In genomic region chr2:52968884-52969283, GRCm38 (mm10) we compare ENCODE assay signal across 22 mouse cellular contexts.
DNase-seq lines count a peak whose midpoint lies in the region; ATAC-seq and TF ChIP-seq lines count a peak whose summit lies in the region.
"Had no signal": no experiment of that assay in that cellular context is flagged by ENCODE, and none has a peak within 500 bp of the region (broad histone marks: within the 10 kb centered on the region; RNA-seq: fewer than 3 reads in every experiment).

No protein-coding gene starts in this region.

- peaks cover 37% of the 10 kb centered on the region for H3K4me1 ChIP-seq in hindbrain, embryonic 10.5 days (replicated peaks)
- H3K4me1 ChIP-seq in hindbrain, embryonic 14.5 days (replicated peaks; ENCODE audit: control insufficient read depth, insufficient read depth, low read length): peaks cover 16% of the 10 kb centered on the region; the same call in 1 of the 2 replicates
- H3K4me1 ChIP-seq in embryonic facial prominence, embryonic 10.5 days: peaks cover 61% of the 10 kb centered on the region
- H3K4me1 ChIP-seq in embryonic fibroblast, embryonic 13.5 days (ENCODE audit: control insufficient read depth, insufficient read depth, low read length): peaks cover 28% of the 10 kb centered on the region
- H3K4me1 ChIP-seq in limb, embryonic 15.5 days: peaks cover 60% of the 10 kb centered on the region
- H3K4me1 ChIP-seq: intestine, embryonic 15.5 days had no signal

- H3K4me2 ChIP-seq in hindbrain, embryonic 14.5 days (replicated peaks): no peak overlapping the region
- peak overlapping the region; percentile 12; the same call in 1 of the 2 replicates for H3K4me2 ChIP-seq in limb, embryonic 15.5 days
- H3K4me2 ChIP-seq: heart, embryonic 12.5 days; hindbrain, embryonic 15.5 days; intestine, embryonic 15.5 days; liver, embryonic 11.5 days; lung, embryonic 14.5 days had no signal

- H3K27ac ChIP-seq in hindbrain, embryonic 10.5 days: 0 out of 2 replicates have a peak overlapping the region, but pooled peaks have one; percentile 50
- H3K27ac ChIP-seq in hindbrain, embryonic 14.5 days: no peak overlapping the region
- peak overlapping the region; percentile 81 for H3K27ac ChIP-seq in embryonic facial prominence, embryonic 10.5 days (replicated peaks)
- peak overlapping the region; percentile 96 for H3K27ac ChIP-seq in embryonic fibroblast, embryonic 13.5 days (ENCODE audit: insufficient read depth, low read length)
- H3K27ac ChIP-seq in limb, embryonic 15.5 days: peak overlapping the region; percentile 82
- H3K27ac ChIP-seq: hindbrain, embryonic 15.5 days; intestine, embryonic 15.5 days had no signal

- no peaks in the 10 kb centered on the region for H3K27me3 ChIP-seq in hindbrain, embryonic 10.5 days (ENCODE audit: insufficient read depth, poor library complexity, severe bottlenecking)
- H3K27me3 ChIP-seq in hindbrain, embryonic 14.5 days (ENCODE audit: control insufficient read depth, insufficient read depth, low read length): no peaks in the 10 kb centered on the region
- H3K27me3 ChIP-seq in embryonic facial prominence, embryonic 10.5 days (replicated peaks; ENCODE audit: low read depth, poor library complexity, severe bottlenecking): no peaks in the 10 kb centered on the region
- H3K27me3 ChIP-seq in limb, embryonic 15.5 days: no peaks in the 10 kb centered on the region
- H3K27me3 ChIP-seq: heart, embryonic 12.5 days; hindbrain, embryonic 15.5 days; intestine, embryonic 15.5 days; Patski had no signal

- DNase-seq in hindbrain, embryonic 10.5 days (ENCODE audit: low spot score): no peak
- no peak for DNase-seq in hindbrain, embryonic 14.5 days (ENCODE audit: low spot score)
- DNase-seq in embryonic facial prominence, embryonic 10.5 days (ENCODE audit: low spot score): peak; percentile 35
- no peak for DNase-seq in layer of hippocampus, adult 18-20 months (ENCODE audit: low spot score in 2 of 2)
- DNase-seq in urinary bladder, postnatal 36 days (ENCODE audit: low spot score in 2 of 2): no peak
- DNase-seq: adrenal gland, postnatal 14 days; cerebellum, adult 11 months; cerebellum, postnatal 25 days; heart, adult 11 months; heart, postnatal 14 days; kidney, postnatal 4 days; lung, embryonic 14.5 days; lung, postnatal 36 days; right cerebral cortex, postnatal 4 days had no signal

- no peaks in the 10 kb centered on the region for H3K36me3 ChIP-seq in hindbrain, embryonic 10.5 days
- no peaks in the 10 kb centered on the region for H3K36me3 ChIP-seq in hindbrain, embryonic 14.5 days (replicated peaks; ENCODE audit: control insufficient read depth, insufficient read depth)
- H3K36me3 ChIP-seq in embryonic facial prominence, embryonic 10.5 days (replicated peaks): no peaks in the 10 kb centered on the region
- no peaks in the 10 kb centered on the region for H3K36me3 ChIP-seq in limb, embryonic 15.5 days
- H3K36me3 ChIP-seq: heart, embryonic 12.5 days; hindbrain, embryonic 15.5 days; intestine, embryonic 15.5 days had no signal

- TF ChIP-seq POLR2A in embryonic fibroblast, embryonic 13.5 days (IDR thresholded peaks at IDR 0.05; ENCODE audit: low read depth, low read length): no peak

- 81% methylated on average over 2 of the region's 2 CpGs for WGBS in hindbrain, embryonic 10.5 days
- 84% methylated on average over 2 of the region's 2 CpGs for WGBS in hindbrain, embryonic 14.5 days
- WGBS in embryonic facial prominence, embryonic 10.5 days: 65% methylated on average over 2 of the region's 2 CpGs
- 30% methylated on average over 2 of the region's 2 CpGs for WGBS in limb, embryonic 15.5 days

- H3K9ac ChIP-seq in hindbrain, embryonic 14.5 days: no peak overlapping the region
- no peak overlapping the region for H3K9ac ChIP-seq in limb, embryonic 15.5 days
- H3K9ac ChIP-seq: heart, embryonic 12.5 days; hindbrain, embryonic 15.5 days; intestine, embryonic 15.5 days; lung, embryonic 14.5 days had no signal

- no peaks in the 10 kb centered on the region for H3K9me3 ChIP-seq in hindbrain, embryonic 10.5 days
- no peaks in the 10 kb centered on the region for H3K9me3 ChIP-seq in hindbrain, embryonic 14.5 days (ENCODE audit: control insufficient read depth, low read length)
- H3K9me3 ChIP-seq in embryonic facial prominence, embryonic 10.5 days: no peaks in the 10 kb centered on the region
- no peaks in the 10 kb centered on the region for H3K9me3 ChIP-seq in limb, embryonic 15.5 days
- H3K9me3 ChIP-seq: heart, embryonic 12.5 days; hindbrain, embryonic 15.5 days; intestine, embryonic 15.5 days had no signal

- no peak for ATAC-seq in hindbrain, embryonic 14.5 days (ENCODE audit: low FRiP score)
- peak; percentile 66 for ATAC-seq in limb, embryonic 15.5 days (ENCODE audit: insufficient number of reproducible peaks, low FRiP score, low TSS enrichment, low read depth)
- ATAC-seq: intestine, embryonic 15.5 days; midbrain, embryonic 16.5 days; Patski had no signal

- no peak for TF ChIP-seq CTCF in embryonic fibroblast, embryonic 13.5 days (IDR thresholded peaks at IDR 0.05; ENCODE audit: borderline replicate concordance, insufficient read depth, low read length)

- H3K4me3 ChIP-seq in hindbrain, embryonic 10.5 days: no peak overlapping the region
- H3K4me3 ChIP-seq in hindbrain, embryonic 14.5 days (replicated peaks; ENCODE audit: low read length): no peak overlapping the region
- no peak overlapping the region for H3K4me3 ChIP-seq in embryonic facial prominence, embryonic 10.5 days
- H3K4me3 ChIP-seq in embryonic fibroblast, embryonic 13.5 days (ENCODE audit: insufficient read depth, low read length): no peak overlapping the region
- H3K4me3 ChIP-seq in limb, embryonic 15.5 days: no peak overlapping the region
- H3K4me3 ChIP-seq: heart, embryonic 12.5 days; hindbrain, embryonic 15.5 days; intestine, embryonic 15.5 days had no signal
